Mouse (Mus musculus): ENCODE results near the gene Smurf1.

DNA sequence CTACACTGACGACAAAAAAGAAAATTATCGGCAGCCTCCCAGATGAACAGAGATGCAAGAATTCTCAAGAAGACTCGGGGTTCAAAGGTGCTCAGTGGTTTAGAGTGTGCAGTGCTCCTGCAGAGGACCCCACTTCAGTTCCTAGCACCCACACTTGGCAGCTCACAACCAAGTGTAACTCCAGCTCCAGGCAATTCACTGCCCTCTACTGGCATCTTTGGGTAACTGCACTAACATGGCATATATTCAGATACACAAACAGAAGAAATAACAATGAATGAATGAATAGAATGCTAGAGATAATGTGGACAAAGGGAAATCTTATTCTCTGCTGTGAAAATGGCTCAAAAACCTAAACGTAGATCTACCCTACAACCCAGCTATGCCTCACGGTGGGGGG lies 19.2 kb upstream of the Smurf1 start:
- TF ChIP-seq POLR2A (IDR thresholded peaks at IDR 0.05; ENCODE audit: control insufficient read depth, extremely low read depth, insufficient read depth, low read length, poor library complexity) = no peak
- no peak for TF ChIP-seq CTCF (IDR thresholded peaks at IDR 0.05; ENCODE audit: borderline replicate concordance, control insufficient read depth, extremely low read depth, insufficient read depth, low read length, poor library complexity)

Measured in thymus, adult 2 months (tissue).